Mouse (Mus musculus) heart, adult 9 months (tissue): Measurements from ENCODE around the gene Dab2ip.

Source experiments
- DNase-seq, 2 experiments: peaks; one replicate each; pipeline ENCODE4 v3.0.0; 2022; ENCODE audit warnings: low spot score in 2 of 2

Dab2ip gene

DNA sequence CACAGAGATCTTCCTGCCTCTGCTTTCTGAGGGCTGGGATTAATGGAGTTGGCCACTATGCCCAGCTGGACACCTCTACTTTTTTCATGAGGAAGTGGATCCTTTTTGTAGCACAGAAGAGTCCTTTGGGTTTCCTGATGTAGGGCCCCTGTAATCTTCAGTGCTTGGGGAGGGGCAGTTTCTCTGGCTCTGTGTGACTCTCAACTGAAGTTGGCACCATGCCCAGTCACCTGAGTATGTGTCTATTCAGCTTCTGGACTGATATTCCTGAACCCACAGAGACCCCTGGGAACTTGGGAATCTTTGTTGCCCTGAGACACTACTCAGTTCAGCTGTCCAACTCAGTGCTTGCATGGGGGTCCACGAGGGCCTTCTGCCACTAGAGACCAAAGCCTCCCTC, 37.0 kb downstream of the Dab2ip start:
- DNase-seq = no peak

DNA sequence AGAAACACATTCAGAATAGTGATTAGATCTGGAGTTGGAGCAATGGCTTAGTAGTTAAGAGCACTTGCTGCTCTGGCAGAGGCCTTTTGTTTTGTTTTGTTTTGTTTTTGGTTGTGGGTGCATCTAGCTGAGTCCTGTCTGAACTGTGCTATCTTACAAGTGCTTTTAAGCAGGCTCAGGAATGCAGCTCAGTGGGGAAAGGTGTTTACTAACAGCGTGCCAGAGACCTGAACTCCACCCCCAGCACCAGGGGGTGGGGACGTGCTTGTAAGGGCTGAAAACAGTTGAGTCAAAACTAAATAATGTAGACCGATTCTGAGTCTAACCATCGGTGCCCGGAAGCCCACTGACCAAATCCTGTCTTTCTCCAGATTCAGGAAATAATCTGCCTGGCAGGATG, 37.7 kb downstream of the Dab2ip start:
- DNase-seq = no peak

- no peak for DNase-seq
Measured at GRCm38 (mm10) chr2:35596796-35597195, 38.7 kb downstream of the Dab2ip start.

- no peak for DNase-seq
Measured at GRCm38 (mm10) chr2:35598819-35599218, 40.8 kb downstream of the Dab2ip start.

- no peak for DNase-seq
Measured at GRCm38 (mm10) chr2:35601665-35602064, 43.6 kb downstream of the Dab2ip start.

DNA sequence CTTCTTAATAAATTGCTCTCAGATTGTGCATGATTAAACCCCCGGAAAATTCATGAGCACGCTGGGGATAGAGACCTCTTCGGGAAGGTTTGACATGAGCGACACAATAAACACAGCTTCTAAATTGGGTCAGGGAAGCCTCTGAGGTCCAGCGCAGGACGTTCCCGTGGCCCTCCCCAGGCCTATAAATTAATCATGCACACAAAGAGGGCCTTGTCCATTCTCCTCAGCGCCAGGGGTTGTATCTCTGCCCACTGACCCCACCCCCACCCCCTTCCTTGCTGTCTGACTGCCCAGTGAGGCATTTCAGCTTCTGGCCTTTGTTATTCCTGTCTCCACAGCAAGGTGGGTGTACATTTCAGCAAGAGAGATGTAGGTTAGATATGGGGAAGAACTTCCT, 49.4 kb downstream of the Dab2ip start:
- no peak for DNase-seq

DNA sequence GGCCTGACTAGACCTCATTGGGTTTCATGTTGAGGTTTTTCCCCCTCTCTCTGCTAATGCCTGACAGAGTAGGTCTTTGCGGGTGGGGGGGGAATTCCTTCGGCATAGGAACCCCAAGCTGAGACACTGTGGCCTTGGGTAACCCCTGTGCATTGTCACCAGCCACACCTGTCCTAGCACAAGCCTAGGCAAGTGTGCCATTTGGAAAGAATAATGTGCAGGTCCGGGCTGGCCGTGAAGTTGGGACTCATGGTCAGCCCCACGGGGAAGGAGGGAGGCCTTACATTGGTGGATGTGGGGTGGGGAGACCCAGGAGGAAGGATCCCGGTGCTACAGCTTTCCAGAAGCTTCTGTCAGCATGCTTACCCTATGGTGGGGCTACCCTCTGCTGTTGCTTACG, 50.8 kb downstream of the Dab2ip start:
- DNase-seq = no peak

DNA sequence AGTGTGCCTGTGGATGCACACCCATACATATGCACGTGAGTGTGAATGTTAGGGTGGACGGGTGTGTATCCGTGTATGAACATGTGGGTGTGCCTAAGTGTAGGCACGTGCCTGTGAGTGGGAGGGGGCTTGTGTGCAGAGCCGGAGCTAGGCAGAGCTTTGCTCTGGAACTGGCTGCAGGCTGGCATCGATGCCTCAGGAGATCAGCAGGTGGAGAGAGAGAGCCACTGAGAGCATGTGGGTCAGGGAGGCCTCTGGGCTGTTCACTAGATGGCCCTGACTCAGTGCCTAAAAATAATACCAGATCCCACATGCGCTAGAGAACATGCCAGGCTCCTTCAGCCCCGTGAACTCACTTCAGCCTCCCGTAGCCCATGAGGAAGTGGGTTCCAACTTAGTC, 51.3 kb downstream of the Dab2ip start:
- peak; percentile 59 to 67 for DNase-seq

GRCm38 (mm10) chr2:35610168-35610951, 52.3 kb downstream of the Dab2ip start:
- no peak for DNase-seq

GRCm38 (mm10) chr2:35610976-35611375, 52.9 kb downstream of the Dab2ip start:
- DNase-seq = no peak

- DNase-seq = no peak
Measured at GRCm38 (mm10) chr2:35611645-35612044, 53.6 kb downstream of the Dab2ip start.

DNA sequence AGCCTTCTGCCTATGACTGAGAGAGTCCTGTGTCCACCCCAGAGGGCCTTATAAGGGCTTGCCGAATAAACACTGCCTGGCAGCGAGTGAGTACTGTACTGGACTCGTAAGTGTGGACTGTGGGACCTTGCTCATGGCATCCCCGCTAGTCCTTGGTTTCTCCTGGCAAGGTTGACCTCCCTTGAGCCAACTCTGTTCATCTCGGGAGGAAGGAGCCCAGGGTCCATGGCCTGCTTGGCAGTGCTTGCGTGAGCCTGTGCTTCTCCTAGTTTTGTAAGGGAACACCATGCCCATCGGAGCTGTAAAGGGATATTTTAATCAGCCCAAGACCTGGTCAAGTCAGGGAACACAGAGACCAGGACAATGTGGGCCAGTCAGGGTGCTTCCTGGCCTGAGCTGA, 54.2 kb downstream of the Dab2ip start:
- no peak for DNase-seq

DNA sequence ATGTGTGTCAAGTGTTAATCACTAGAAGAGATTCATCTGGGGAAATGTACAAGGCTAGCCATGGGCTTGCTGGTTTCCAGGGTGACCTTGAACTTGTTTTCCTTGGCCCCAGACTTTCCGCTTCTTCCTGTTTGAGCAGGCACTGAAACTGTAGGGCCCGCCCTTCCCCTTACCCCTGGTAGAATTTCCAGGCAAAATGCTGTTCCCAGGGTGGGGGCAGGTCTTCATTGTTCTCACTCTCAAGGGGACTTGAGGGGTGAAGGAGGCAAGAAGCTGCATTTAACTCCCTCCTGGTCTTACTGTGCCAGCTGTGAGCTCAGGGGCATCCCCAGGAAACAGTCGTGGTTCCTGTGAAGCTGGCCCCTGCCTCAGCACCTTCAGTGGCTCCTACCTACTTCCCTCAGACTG, 55.9 kb downstream of the Dab2ip start:
- DNase-seq = peak; percentile 78 to 88

GRCm38 (mm10) chr2:35614411-35614810, 56.3 kb downstream of the Dab2ip start:
- no peak for DNase-seq

GRCm38 (mm10) chr2:35615366-35615765, 57.3 kb downstream of the Dab2ip start:
- DNase-seq = no peak

DNA sequence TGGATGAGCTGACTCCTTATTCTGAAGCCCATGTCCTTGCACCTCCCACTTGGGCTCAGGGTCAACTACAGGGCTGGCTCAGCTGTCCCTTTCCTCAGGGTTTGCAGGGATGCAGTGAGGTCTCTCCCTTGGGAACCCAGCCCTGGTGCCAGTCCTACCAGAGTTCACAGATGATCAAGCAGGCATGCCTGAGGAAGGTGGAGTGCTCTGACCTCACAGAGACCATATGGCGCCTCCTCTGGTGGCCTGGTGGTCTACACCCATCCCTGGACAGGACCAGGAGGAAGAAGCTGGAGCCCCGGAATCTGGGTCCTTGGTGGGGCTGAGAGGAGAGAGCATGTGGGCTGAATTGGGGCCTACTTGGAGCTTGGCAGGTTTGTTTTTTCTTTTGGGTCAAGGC, 57.9 kb downstream of the Dab2ip start:
- DNase-seq = no peak

DNA sequence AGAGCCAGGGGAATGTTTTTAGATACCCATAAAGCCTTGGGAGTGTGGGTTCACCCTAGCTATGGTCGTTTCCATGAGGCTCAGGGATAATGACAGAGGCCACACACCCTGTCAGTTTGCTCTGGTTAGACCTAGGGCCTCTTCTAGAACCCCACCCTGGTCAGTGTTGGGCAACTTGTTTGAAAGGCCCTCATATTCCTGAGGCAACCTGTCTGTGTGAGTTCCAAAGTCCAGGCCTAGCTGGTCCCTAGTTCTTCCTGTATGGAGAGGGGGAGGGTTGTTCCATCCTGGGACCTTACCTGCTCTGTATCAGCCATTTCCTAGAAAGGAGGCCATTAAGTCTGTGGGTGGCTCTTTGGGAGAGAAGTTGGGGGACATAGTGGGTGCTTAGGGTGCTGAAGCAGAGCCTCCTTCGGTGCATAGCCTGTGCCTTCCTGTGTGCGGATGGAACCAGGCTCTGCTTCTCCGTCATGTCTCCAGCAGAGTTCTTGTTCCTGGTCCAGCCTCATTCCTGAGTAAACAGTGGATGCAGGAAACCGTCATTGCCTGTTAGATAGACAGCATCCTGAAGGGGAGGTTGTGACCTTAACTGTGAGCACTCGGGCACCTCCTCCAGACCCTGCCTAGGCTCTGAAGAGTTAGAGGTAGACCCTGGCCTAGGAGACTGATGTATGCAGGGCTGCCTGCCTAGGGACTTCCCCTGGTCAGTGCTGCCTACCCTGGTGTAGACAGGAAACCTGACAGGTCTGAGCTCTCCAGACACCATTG, 59.0 kb downstream of the Dab2ip start:
- peak; percentile 53 to 77 for DNase-seq

GRCm38 (mm10) chr2:35618981-35619380, 60.9 kb downstream of the Dab2ip start:
- DNase-seq = no peak

GRCm38 (mm10) chr2:35619532-35619931, 61.5 kb downstream of the Dab2ip start:
- DNase-seq = no peak

GRCm38 (mm10) chr2:35620364-35621224, 62.5 kb downstream of the Dab2ip start:
- no peak for DNase-seq

DNA sequence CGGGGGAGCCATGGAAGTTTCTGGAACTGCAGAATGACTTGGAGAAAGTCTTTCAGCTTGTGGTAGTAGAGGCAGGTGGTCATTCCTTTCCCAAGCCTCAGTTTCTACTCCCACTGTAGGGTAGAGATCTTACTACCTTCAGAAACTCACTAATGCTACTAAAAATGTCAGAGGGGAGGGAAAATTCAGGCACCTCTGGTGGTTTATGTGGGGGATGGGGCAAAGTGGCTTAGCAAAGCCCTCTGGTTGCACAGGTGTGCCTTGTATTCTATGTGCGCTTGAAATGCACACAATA, 63.1 kb downstream of the Dab2ip start:
- DNase-seq = no peak

DNA sequence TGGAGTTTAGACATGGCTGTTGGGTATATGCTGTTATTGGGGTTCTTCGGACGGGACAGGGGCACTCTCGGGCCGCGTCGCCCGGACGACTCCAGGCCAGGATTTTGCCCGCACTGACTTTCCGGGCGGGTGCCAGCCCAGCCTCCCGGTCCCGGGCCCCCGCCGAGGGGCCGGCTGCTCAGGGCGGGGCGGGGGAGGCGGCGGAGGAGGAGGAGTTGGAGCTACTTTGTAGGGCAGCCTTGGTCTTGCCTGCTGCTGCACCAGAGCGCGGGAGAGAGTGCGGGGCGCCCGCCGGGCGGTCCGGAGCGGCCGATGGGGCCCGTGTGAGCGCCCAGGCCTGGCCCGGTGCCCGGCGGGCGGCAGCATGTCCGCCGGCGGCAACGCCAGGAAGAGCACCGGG, 63.7 kb downstream of the Dab2ip start:
- DNase-seq = peak; percentile 52 to 62
